ENCODE assay signal across 8 mouse cellular contexts in genomic region chr10:81409330-81409729, GRCm38 (mm10). TPM values are rescaled to one million over a fixed set of nuclear protein-coding genes. Genes with fewer than 3 reads are reported as not detected.
DNase-seq lines count a peak whose midpoint lies in the region; ATAC-seq and TF ChIP-seq lines count a peak whose summit lies in the region.

No protein-coding gene starts in this region.

- peak overlapping the region; percentile 98 for H3K27ac ChIP-seq in heart, embryonic 15.5 days
- peak overlapping the region; percentile 41; the same call in 1 of the 2 replicates for H3K27ac ChIP-seq in embryonic facial prominence, embryonic 11.5 days (replicated peaks; ENCODE audit: low read depth, low read length)
- H3K27ac ChIP-seq in limb, embryonic 15.5 days, result peak overlapping the region; percentile 93

- H3K4me2 ChIP-seq in heart, embryonic 15.5 days, result peak overlapping the region; percentile 32; the same call in 1 of the 2 replicates
- H3K4me2 ChIP-seq in embryonic facial prominence, embryonic 11.5 days (ENCODE audit: low read depth, low read length), result no peak overlapping the region
- no peak overlapping the region for H3K4me2 ChIP-seq in limb, embryonic 15.5 days

- TF ChIP-seq CTCF in C2C12 (IDR thresholded peaks at IDR 0.05; ENCODE audit: control insufficient read depth, insufficient read depth, insufficient read length), result no peak

- H3K9ac ChIP-seq in heart, embryonic 15.5 days, result no peak overlapping the region
- H3K9ac ChIP-seq in embryonic facial prominence, embryonic 11.5 days (replicated peaks; ENCODE audit: low read length), result no peak overlapping the region
- H3K9ac ChIP-seq in limb, embryonic 15.5 days, result no peak overlapping the region

- peaks cover 75% of the 10 kb centered on the region for H3K79me2 ChIP-seq in C2C12 (ENCODE audit: control insufficient read depth, insufficient read depth)

- intact Hi-C loops in left cerebral cortex, postnatal 36 days (cut with DNase I), result no loop called here

- peaks cover 13% of the 10 kb centered on the region for H3K36me3 ChIP-seq in heart, embryonic 15.5 days
- peaks cover 84% of the 10 kb centered on the region for H3K36me3 ChIP-seq in C2C12 (ENCODE audit: control insufficient read depth, insufficient read depth)
- no peaks in the 10 kb centered on the region; the same call in 1 of the 2 replicates for H3K36me3 ChIP-seq in embryonic facial prominence, embryonic 11.5 days (replicated peaks; ENCODE audit: control insufficient read depth, insufficient read depth, low read depth, low read length)
- peaks cover 66% of the 10 kb centered on the region for H3K36me3 ChIP-seq in limb, embryonic 15.5 days

- no peaks in the 10 kb centered on the region for H3K27me3 ChIP-seq in heart, embryonic 15.5 days
- no peaks in the 10 kb centered on the region for H3K27me3 ChIP-seq in C2C12 (ENCODE audit: control insufficient read depth, insufficient read depth, insufficient read length)
- no peaks in the 10 kb centered on the region; the same call in 1 of the 2 replicates for H3K27me3 ChIP-seq in embryonic facial prominence, embryonic 11.5 days (ENCODE audit: control insufficient read depth, insufficient read depth, low read length)
- H3K27me3 ChIP-seq in limb, embryonic 15.5 days, result no peaks in the 10 kb centered on the region; the same call in 1 of the 2 replicates

- no peak for DNase-seq in heart, adult 9 months (ENCODE audit: low spot score in 2 of 2)
- peak; percentile 49 for DNase-seq in embryonic facial prominence, embryonic 11.5 days (ENCODE audit: low spot score)
- DNase-seq in Muller cell, postnatal 12 days (ENCODE audit: inconsistent ontology term), result no peak
- DNase-seq in left cerebral cortex, postnatal 36 days (ENCODE audit: low spot score in 2 of 2), result no peak

- ATAC-seq in heart, embryonic 15.5 days (replicated peaks; ENCODE audit: insufficient number of reproducible peaks, insufficient read depth, low FRiP score, low read depth), result no peak
- ATAC-seq in embryonic facial prominence, embryonic 11.5 days (replicated peaks; ENCODE audit: insufficient number of reproducible peaks, low FRiP score, low TSS enrichment, low read depth), result no peak
- no peak for ATAC-seq in limb, embryonic 15.5 days (ENCODE audit: insufficient number of reproducible peaks, low FRiP score, low TSS enrichment, low read depth)
- ATAC-seq in frontal cortex, adult (ENCODE audit: low TSS enrichment), result no peak

- H3ac ChIP-seq in C2C12 (ENCODE audit: control insufficient read depth, insufficient read length, low read depth), result no peak overlapping the region

- peaks cover 95% of the 10 kb centered on the region for H3K4me1 ChIP-seq in heart, embryonic 15.5 days (replicated peaks)
- peaks cover 17% of the 10 kb centered on the region for H3K4me1 ChIP-seq in embryonic facial prominence, embryonic 11.5 days (ENCODE audit: control insufficient read depth, insufficient read depth, low read length)
- peaks cover 91% of the 10 kb centered on the region for H3K4me1 ChIP-seq in limb, embryonic 15.5 days

- H3K9me3 ChIP-seq in heart, embryonic 15.5 days (replicated peaks), result no peaks in the 10 kb centered on the region
- no peaks in the 10 kb centered on the region for H3K9me3 ChIP-seq in embryonic facial prominence, embryonic 11.5 days (replicated peaks; ENCODE audit: control insufficient read depth, low read length)
- H3K9me3 ChIP-seq in limb, embryonic 15.5 days, result no peaks in the 10 kb centered on the region

- peaks cover 37% of the 10 kb centered on the region for H3K79me3 ChIP-seq in C2C12 (ENCODE audit: low read depth)

- whole genome bisulfite sequencing in heart, embryonic 15.5 days, result 34% methylated on average over 8 of the region's 8 CpGs
- 10% methylated on average over 8 of the region's 8 CpGs for WGBS in embryonic facial prominence, embryonic 11.5 days
- WGBS in limb, embryonic 15.5 days, result 27% methylated on average over 8 of the region's 8 CpGs

- peak overlapping the region; percentile 4 for H3K4me3 ChIP-seq in heart, embryonic 15.5 days
- peak overlapping the region; percentile 6 for H3K4me3 ChIP-seq in C2C12 (ENCODE audit: insufficient read depth, poor library complexity, severe bottlenecking)
- H3K4me3 ChIP-seq in embryonic facial prominence, embryonic 11.5 days (ENCODE audit: low read depth, low read length), result no peak overlapping the region
- no peak overlapping the region for H3K4me3 ChIP-seq in limb, embryonic 15.5 days

TF ChIP-seq in C2C12, 6 proteins besides CTCF, POLR2A, EP300 and RAD21:
- TF ChIP-seq MYOD1 (IDR thresholded peaks at IDR 0.05; ENCODE audit: control insufficient read depth, insufficient read length, low read depth) (peak; percentile 93), FOSL1 (IDR thresholded peaks at IDR 0.05; ENCODE audit: insufficient read depth, low read length, poor library complexity, severe bottlenecking) (peak; percentile 19), MAX (IDR thresholded peaks at IDR 0.05) (peak; percentile 45), USF1 (IDR thresholded peaks at IDR 0.05; ENCODE audit: low read depth) (no peak)

RNA-seq across cellular contexts. Expression of gene Smim24, which starts 16.5 kb away (rescaled TPM):
- polyA plus RNA-seq in heart, embryonic 15.5 days (2015; fragmentation: Nextera tagmentation; extraction: Ambion mirVana), result 3.9 and 4.1 TPM in 2 replicates
- 0.32 TPM for polyA plus RNA-seq in C2C12 (2012; fragmentation: generic; extraction: Trizol)
- polyA plus RNA-seq in embryonic facial prominence, embryonic 11.5 days (2014; fragmentation: Nextera tagmentation; extraction: Ambion mirVana), result 3.4 and 4.1 TPM in 2 replicates
- polyA plus RNA-seq in limb, embryonic 15.5 days (2015; fragmentation: Nextera tagmentation; extraction: Ambion mirVana), result 2.9 and 3.6 TPM in 2 replicates
- total RNA-seq in left cerebral cortex, postnatal 36 days (2021), result under 1 TPM; 0.77 to 0.94 TPM

RNA-seq across cellular contexts. Expression of gene Gm48552, which starts 20.5 kb away (rescaled TPM):
- 0.84 and 0.91 TPM in 2 replicates for polyA plus RNA-seq in heart, embryonic 15.5 days (2015; fragmentation: Nextera tagmentation; extraction: Ambion mirVana)
- polyA plus RNA-seq in C2C12 (2012; fragmentation: generic; extraction: Trizol), result 0.20 TPM
- 0.63 TPM in 1 of 2 replicates, not detected in the other for polyA plus RNA-seq in embryonic facial prominence, embryonic 11.5 days (2014; fragmentation: Nextera tagmentation; extraction: Ambion mirVana)
- 0.51 and 1.7 TPM in 2 replicates for polyA plus RNA-seq in limb, embryonic 15.5 days (2015; fragmentation: Nextera tagmentation; extraction: Ambion mirVana)
- 1 to 10 TPM; 1.9 to 4.9 TPM for total RNA-seq in left cerebral cortex, postnatal 36 days (2021)

RNA-seq across cellular contexts. Expression of gene Gm48551, which starts 25.1 kb away (rescaled TPM):
- polyA plus RNA-seq in heart, embryonic 15.5 days (2015; fragmentation: Nextera tagmentation; extraction: Ambion mirVana), result 2.2 and 2.3 TPM in 2 replicates
- polyA plus RNA-seq in C2C12 (2012; fragmentation: generic; extraction: Trizol), result 1.7 TPM
- 2.5 and 4.1 TPM in 2 replicates for polyA plus RNA-seq in embryonic facial prominence, embryonic 11.5 days (2014; fragmentation: Nextera tagmentation; extraction: Ambion mirVana)
- 2.1 and 3.1 TPM in 2 replicates for polyA plus RNA-seq in limb, embryonic 15.5 days (2015; fragmentation: Nextera tagmentation; extraction: Ambion mirVana)
- 1 to 10 TPM; 2.5 to 4.3 TPM for total RNA-seq in left cerebral cortex, postnatal 36 days (2021)

RNA-seq across cellular contexts. Expression of gene Dohh, which starts 25.1 kb away (rescaled TPM):
- polyA plus RNA-seq in heart, embryonic 15.5 days (2015; fragmentation: Nextera tagmentation; extraction: Ambion mirVana), result 65.2 and 79.9 TPM in 2 replicates
- polyA plus RNA-seq in C2C12 (2012; fragmentation: generic; extraction: Trizol), result 148 TPM
- polyA plus RNA-seq in embryonic facial prominence, embryonic 11.5 days (2014; fragmentation: Nextera tagmentation; extraction: Ambion mirVana), result 45.0 and 52.5 TPM in 2 replicates
- 79.8 and 88.7 TPM in 2 replicates for polyA plus RNA-seq in limb, embryonic 15.5 days (2015; fragmentation: Nextera tagmentation; extraction: Ambion mirVana)
- total RNA-seq in left cerebral cortex, postnatal 36 days (2021), result 100 to 1,000 TPM in 1 of 2 experiments, 10 to 100 TPM in 1; 80.0 to 103 TPM

RNA-seq across cellular contexts. Expression of gene Fzr1, which starts 31.0 kb away (rescaled TPM):
- polyA plus RNA-seq in heart, embryonic 15.5 days (2015; fragmentation: Nextera tagmentation; extraction: Ambion mirVana), result 66.5 and 84.1 TPM in 2 replicates
- 61.6 TPM for polyA plus RNA-seq in C2C12 (2012; fragmentation: generic; extraction: Trizol)
- polyA plus RNA-seq in embryonic facial prominence, embryonic 11.5 days (2014; fragmentation: Nextera tagmentation; extraction: Ambion mirVana), result 92.1 and 95.0 TPM in 2 replicates
- 82.2 and 90.9 TPM in 2 replicates for polyA plus RNA-seq in limb, embryonic 15.5 days (2015; fragmentation: Nextera tagmentation; extraction: Ambion mirVana)
- total RNA-seq in left cerebral cortex, postnatal 36 days (2021), result 10 to 100 TPM; 67.8 to 72.2 TPM

Comparison
In these comparisons a context has a peak if more than half of its experiments do, and no peak if none do; other contexts are left out.
1. H3K27ac ChIP-seq: peak in every context shown above with its lines; median percentile 98 in heart, embryonic 15.5 days; 93 in limb, embryonic 15.5 days; 41 in embryonic facial prominence, embryonic 11.5 days.
2. H3K4me3 ChIP-seq: peak in heart, embryonic 15.5 days (single experiment) and C2C12 (single experiment); none in embryonic facial prominence, embryonic 11.5 days (single experiment) and limb, embryonic 15.5 days (single experiment).